Mouse (Mus musculus): ENCODE results near the gene Ssbp2. TPM values are rescaled to one million over a fixed set of nuclear protein-coding genes. Genes with fewer than 3 reads are reported as not detected.

Gene Ssbp2
- polyA plus RNA-seq, 1 experiment, result 107 TPM

GRCm38 (mm10) chr13:91723736-91724119, 263.6 kb downstream of the Ssbp2 start:
- TF ChIP-seq POLR2A (IDR thresholded peaks at IDR 0.05; ENCODE audit: extremely low read depth, insufficient read depth, low read length), result no peak
- TF ChIP-seq CTCF (IDR thresholded peaks at IDR 0.05; ENCODE audit: extremely low read depth, insufficient read depth, low read length), result no peak
- no peak overlapping the region for H3K4me3 ChIP-seq (ENCODE audit: insufficient read depth, low read length)
- H3K27ac ChIP-seq (ENCODE audit: insufficient read depth, low read length), result no peak overlapping the region
- no peaks in the 10 kb centered on the region for H3K4me1 ChIP-seq (ENCODE audit: control insufficient read depth, insufficient read depth, low read length)

GRCm38 (mm10) chr13:91724211-91724610, 264.1 kb downstream of the Ssbp2 start:
- TF ChIP-seq CTCF (IDR thresholded peaks at IDR 0.05; ENCODE audit: extremely low read depth, insufficient read depth, low read length) (no peak), POLR2A (IDR thresholded peaks at IDR 0.05; ENCODE audit: extremely low read depth, insufficient read depth, low read length) (no peak)
- no peaks in the 10 kb centered on the region for H3K4me1 ChIP-seq (ENCODE audit: control insufficient read depth, insufficient read depth, low read length)
- H3K4me3 ChIP-seq (ENCODE audit: insufficient read depth, low read length), result no peak overlapping the region
- H3K27ac ChIP-seq (ENCODE audit: insufficient read depth, low read length), result no peak overlapping the region

- no peak overlapping the region for H3K4me3 ChIP-seq (ENCODE audit: insufficient read depth, low read length)
- TF ChIP-seq CTCF (IDR thresholded peaks at IDR 0.05; ENCODE audit: extremely low read depth, insufficient read depth, low read length) (no peak), POLR2A (IDR thresholded peaks at IDR 0.05; ENCODE audit: extremely low read depth, insufficient read depth, low read length) (no peak)
- no peaks in the 10 kb centered on the region for H3K4me1 ChIP-seq (ENCODE audit: control insufficient read depth, insufficient read depth, low read length)
- no peak overlapping the region for H3K27ac ChIP-seq (ENCODE audit: insufficient read depth, low read length)
These were observed 265.0 kb downstream of the Ssbp2 start for GRCm38 (mm10) chr13:91725130-91725529.

DNA sequence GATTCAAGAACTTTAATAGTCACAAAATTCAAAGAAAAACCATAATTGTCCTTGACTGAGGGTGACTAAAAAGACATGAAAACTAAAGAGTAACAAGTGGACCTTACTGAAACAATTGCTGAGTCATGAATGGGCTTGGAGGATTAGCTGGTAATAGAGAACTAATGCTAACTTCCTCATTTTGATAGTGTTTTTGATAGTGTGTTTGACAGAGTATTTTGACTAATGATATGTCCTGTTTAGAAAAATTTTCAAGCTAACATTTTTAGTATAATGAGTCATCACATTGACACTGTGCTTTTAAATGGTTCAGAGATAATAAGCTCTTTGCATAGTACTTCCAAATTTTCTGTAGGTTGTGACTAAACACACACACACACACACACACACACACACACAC, 267.8 kb downstream of the Ssbp2 start:
- no peaks in the 10 kb centered on the region for H3K4me1 ChIP-seq (ENCODE audit: control insufficient read depth, insufficient read depth, low read length)
- no peak overlapping the region for H3K27ac ChIP-seq (ENCODE audit: insufficient read depth, low read length)
- TF ChIP-seq CTCF (IDR thresholded peaks at IDR 0.05; ENCODE audit: extremely low read depth, insufficient read depth, low read length), result no peak
- no peak for TF ChIP-seq POLR2A (IDR thresholded peaks at IDR 0.05; ENCODE audit: extremely low read depth, insufficient read depth, low read length)
- H3K4me3 ChIP-seq (ENCODE audit: insufficient read depth, low read length), result no peak overlapping the region

DNA sequence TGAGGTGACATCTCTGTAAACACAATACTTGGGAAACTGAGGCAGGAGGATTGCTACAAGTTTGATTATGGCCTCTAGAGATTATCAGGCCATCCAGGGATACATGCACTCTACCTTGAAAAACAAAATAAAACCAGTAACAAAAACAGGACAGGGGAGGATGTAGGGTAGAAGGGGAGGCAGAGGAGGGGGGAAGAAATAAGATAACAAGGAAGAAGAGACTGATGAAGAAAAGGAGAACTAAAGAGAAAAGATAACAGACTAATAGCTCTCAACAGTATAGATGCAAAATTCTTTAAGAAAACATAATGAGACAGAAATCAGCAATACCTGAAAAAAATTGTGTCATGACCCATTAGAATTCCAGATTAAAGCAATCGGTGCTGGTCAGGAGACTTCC, 277.1 kb downstream of the Ssbp2 start:
- Histone ChIP-seq H3K4me3 (ENCODE audit: insufficient read depth, low read length) (no peak overlapping the region), H3K4me1 (ENCODE audit: control insufficient read depth, insufficient read depth, low read length) (no peaks in the 10 kb centered on the region), H3K27ac (ENCODE audit: insufficient read depth, low read length) (no peak overlapping the region)
- TF ChIP-seq POLR2A (IDR thresholded peaks at IDR 0.05; ENCODE audit: extremely low read depth, insufficient read depth, low read length) (no peak), CTCF (IDR thresholded peaks at IDR 0.05; ENCODE audit: extremely low read depth, insufficient read depth, low read length) (no peak)

DNA sequence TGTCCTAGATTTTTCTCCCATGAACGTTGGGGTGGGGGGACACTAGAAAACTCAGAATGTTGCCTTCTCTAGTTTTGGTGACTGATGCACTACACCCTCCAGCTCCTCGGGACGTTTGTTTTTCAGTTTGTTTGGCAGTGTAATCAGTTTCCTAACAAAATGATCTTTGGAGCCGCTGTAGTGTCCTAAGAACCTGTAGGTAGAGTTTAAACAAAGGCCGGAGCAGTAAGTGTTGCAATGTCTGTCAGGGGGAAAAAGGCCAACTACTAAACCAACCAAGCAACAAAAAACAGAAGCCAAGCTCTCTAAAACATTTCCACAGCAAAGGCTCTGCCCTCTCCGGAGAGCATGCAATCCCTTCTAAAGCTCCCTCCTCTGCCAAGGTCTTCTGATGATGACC, 280.8 kb downstream of the Ssbp2 start:
- TF ChIP-seq POLR2A (IDR thresholded peaks at IDR 0.05; ENCODE audit: extremely low read depth, insufficient read depth, low read length) (no peak), CTCF (IDR thresholded peaks at IDR 0.05; ENCODE audit: extremely low read depth, insufficient read depth, low read length) (no peak)
- no peaks in the 10 kb centered on the region; the same call in 1 of the 2 replicates for H3K4me1 ChIP-seq (ENCODE audit: control insufficient read depth, insufficient read depth, low read length)
- H3K4me3 ChIP-seq (ENCODE audit: insufficient read depth, low read length), result peak overlapping the region; percentile 40
- H3K27ac ChIP-seq (ENCODE audit: insufficient read depth, low read length), result no peak overlapping the region

DNA sequence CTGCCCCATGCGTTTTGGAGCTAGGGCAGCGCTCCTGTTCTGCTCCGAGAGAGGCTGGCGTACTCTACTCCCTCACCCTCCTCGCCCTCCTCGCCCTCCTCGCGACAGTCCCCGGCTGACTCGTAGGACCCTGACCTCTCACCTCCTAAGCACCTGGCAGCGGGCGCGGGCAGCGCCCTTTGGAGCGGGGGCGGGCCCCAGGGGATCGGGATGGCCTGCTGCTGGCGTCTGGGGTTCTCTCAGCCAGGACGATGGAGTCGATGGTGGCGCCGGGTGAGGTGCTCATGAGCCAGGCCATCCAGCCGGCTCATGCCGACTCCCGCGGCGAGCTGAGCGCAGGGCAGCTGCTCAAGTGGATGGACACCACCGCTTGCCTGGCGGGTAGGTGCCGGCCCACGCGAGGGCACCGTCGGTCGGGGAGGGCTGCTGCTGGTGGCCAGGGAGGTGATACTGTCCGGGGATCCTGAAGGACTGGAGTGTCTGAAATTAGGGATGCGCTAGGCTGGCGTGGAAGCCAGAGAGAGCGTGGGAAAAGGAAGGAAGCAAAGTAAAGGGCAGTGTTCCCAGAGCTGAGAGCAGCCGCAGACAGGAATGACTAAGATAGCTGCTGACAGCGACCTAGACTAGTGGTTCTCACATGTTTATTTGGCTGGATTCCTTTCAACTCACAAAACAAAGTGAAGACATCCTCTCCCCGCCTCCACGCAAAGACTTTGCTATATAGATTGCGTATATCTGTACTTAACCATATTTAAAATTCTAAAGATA, 281.4 kb downstream of the Ssbp2 start, which contains the start of gene Acot12:
Acot12 (plus strand) TSS at position 233 of the 768 bp plus-strand sequence.
- Histone ChIP-seq H3K4me1 (ENCODE audit: control insufficient read depth, insufficient read depth, low read length) (no peaks in the 10 kb centered on the region; the same call in 1 of the 2 replicates), H3K27ac (ENCODE audit: insufficient read depth, low read length) (no peak within 1 kb of the TSS), H3K4me3 (ENCODE audit: insufficient read depth, low read length) (peak within 1 kb of the TSS; percentile 40)
- TF ChIP-seq CTCF (IDR thresholded peaks at IDR 0.05; ENCODE audit: extremely low read depth, insufficient read depth, low read length), result no peak
- no peak for TF ChIP-seq POLR2A (IDR thresholded peaks at IDR 0.05; ENCODE audit: extremely low read depth, insufficient read depth, low read length)

DNA sequence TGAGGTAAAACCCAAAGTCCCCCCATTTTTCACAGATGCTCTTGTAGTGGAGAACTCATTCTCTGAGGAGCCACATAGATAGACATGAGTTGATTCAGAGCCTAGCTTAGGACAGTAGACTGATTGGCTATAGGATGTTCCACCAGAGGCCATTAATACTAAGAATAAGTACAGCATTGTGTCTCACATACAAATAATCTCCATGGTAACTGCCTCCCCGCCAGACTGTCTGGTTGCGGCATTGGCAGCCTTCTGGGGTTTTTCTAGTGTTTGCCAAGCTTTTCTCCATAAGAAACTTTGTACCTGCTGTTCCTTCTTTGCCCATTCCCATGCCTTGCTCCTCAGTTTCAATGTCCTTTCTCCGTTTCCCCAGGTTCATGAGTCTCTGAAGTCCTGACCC, 283.1 kb downstream of the Ssbp2 start:
- Histone ChIP-seq H3K4me1 (ENCODE audit: control insufficient read depth, insufficient read depth, low read length) (no peaks in the 10 kb centered on the region; the same call in 1 of the 2 replicates), H3K4me3 (ENCODE audit: insufficient read depth, low read length) (no peak overlapping the region), H3K27ac (ENCODE audit: insufficient read depth, low read length) (no peak overlapping the region)
- TF ChIP-seq POLR2A (IDR thresholded peaks at IDR 0.05; ENCODE audit: extremely low read depth, insufficient read depth, low read length) (no peak), CTCF (IDR thresholded peaks at IDR 0.05; ENCODE audit: extremely low read depth, insufficient read depth, low read length) (no peak)

- no peak overlapping the region for H3K27ac ChIP-seq (ENCODE audit: insufficient read depth, low read length)
- H3K4me1 ChIP-seq (ENCODE audit: control insufficient read depth, insufficient read depth, low read length), result no peaks in the 10 kb centered on the region; the same call in 1 of the 2 replicates
- TF ChIP-seq CTCF (IDR thresholded peaks at IDR 0.05; ENCODE audit: extremely low read depth, insufficient read depth, low read length) (no peak), POLR2A (IDR thresholded peaks at IDR 0.05; ENCODE audit: extremely low read depth, insufficient read depth, low read length) (no peak)
- no peak overlapping the region for H3K4me3 ChIP-seq (ENCODE audit: insufficient read depth, low read length)
These were observed 286.4 kb downstream of the Ssbp2 start for GRCm38 (mm10) chr13:91746470-91746869.

GRCm38 (mm10) chr13:91748401-91748800, 288.3 kb downstream of the Ssbp2 start:
- Histone ChIP-seq H3K27ac (ENCODE audit: insufficient read depth, low read length) (no peak overlapping the region), H3K4me3 (ENCODE audit: insufficient read depth, low read length) (no peak overlapping the region), H3K4me1 (ENCODE audit: control insufficient read depth, insufficient read depth, low read length) (no peaks in the 10 kb centered on the region; the same call in 1 of the 2 replicates)
- TF ChIP-seq POLR2A (IDR thresholded peaks at IDR 0.05; ENCODE audit: extremely low read depth, insufficient read depth, low read length) (no peak), CTCF (IDR thresholded peaks at IDR 0.05; ENCODE audit: extremely low read depth, insufficient read depth, low read length) (no peak)

All from cortical plate, adult 2 months (tissue).